Mouse (Mus musculus): ENCODE results near the gene Lrsam1.
"Not testable (repeated sequence)": the region's sequence is repeated elsewhere in the genome, so short reads cannot be mapped to it uniquely, and the experiment has no call there.

Gene Lrsam1

GRCm38 (mm10) chr2:32961192-32961995, at the start of gene Lrsam1, which contains the start of gene Rpl12:
Gene Lrsam1 (minus strand): TSS chr2:32961614.
Gene Rpl12 (plus strand): TSS chr2:32961559.
- DNase-seq = peak; percentile 96

GRCm38 (mm10) chr2:33009055-33009454, 47.6 kb upstream of the Lrsam1 start:
- DNase-seq = not testable (repeated sequence)

GRCm38 (mm10) chr2:33005041-33005440, 43.6 kb upstream of the Lrsam1 start:
- DNase-seq = no peak

- DNase-seq = no peak
Measured at GRCm38 (mm10) chr2:33002144-33002543, 40.7 kb upstream of the Lrsam1 start.

- DNase-seq = no peak
Measured at GRCm38 (mm10) chr2:32999752-33000151, 38.3 kb upstream of the Lrsam1 start.

- no peak for DNase-seq
Measured at GRCm38 (mm10) chr2:32997792-32998191, 36.4 kb upstream of the Lrsam1 start.

GRCm38 (mm10) chr2:32997081-32997480, 35.7 kb upstream of the Lrsam1 start:
- DNase-seq = no peak

GRCm38 (mm10) chr2:32992130-32992529, 30.7 kb upstream of the Lrsam1 start:
- DNase-seq = no peak

GRCm38 (mm10) chr2:32990167-32990832, 28.9 kb upstream of the Lrsam1 start:
- peak; percentile 48 for DNase-seq

- no peak for DNase-seq
Measured at GRCm38 (mm10) chr2:32989376-32989775, 28.0 kb upstream of the Lrsam1 start.

- DNase-seq = no peak
Measured at GRCm38 (mm10) chr2:32985844-32986243, 24.4 kb upstream of the Lrsam1 start.

- DNase-seq = no peak
Measured at GRCm38 (mm10) chr2:32983617-32984016, 22.2 kb upstream of the Lrsam1 start.

GRCm38 (mm10) chr2:32982700-32983099, 21.3 kb upstream of the Lrsam1 start:
- peak; percentile 52 for DNase-seq

GRCm38 (mm10) chr2:32981725-32982271, 20.4 kb upstream of the Lrsam1 start, which contains the start of gene Slc2a8:
Gene Slc2a8 (minus strand): TSS chr2:32982083.
- DNase-seq = peak; percentile 98

- no peak for DNase-seq
Measured at GRCm38 (mm10) chr2:32981281-32981680, 19.9 kb upstream of the Lrsam1 start.

- no peak for DNase-seq
Measured at GRCm38 (mm10) chr2:32979675-32980074, 18.3 kb upstream of the Lrsam1 start.

- DNase-seq = no peak
Measured at GRCm38 (mm10) chr2:32978675-32979074, 17.3 kb upstream of the Lrsam1 start.

- no peak for DNase-seq
Measured at GRCm38 (mm10) chr2:32977114-32977513, 15.7 kb upstream of the Lrsam1 start.

- DNase-seq = no peak
Measured at GRCm38 (mm10) chr2:32974216-32974615, 12.8 kb upstream of the Lrsam1 start.

GRCm38 (mm10) chr2:32971235-32971634, 9.8 kb upstream of the Lrsam1 start:
- DNase-seq = no peak

GRCm38 (mm10) chr2:32969326-32969725, 7.9 kb upstream of the Lrsam1 start:
- DNase-seq = no peak

- DNase-seq = no peak
Measured at GRCm38 (mm10) chr2:32968024-32968614, 6.7 kb upstream of the Lrsam1 start.

Data from retina, postnatal 1 day (tissue).